Mouse (Mus musculus) T-cell, adult 2 months (primary cell): ENCODE results near the gene Stard10.

Source experiments
- DNase-seq: peaks from one replicate; pipeline ENCODE4 v3.0.0; 2022; ENCODE audit warnings: low spot score

The Stard10 gene

DNA sequence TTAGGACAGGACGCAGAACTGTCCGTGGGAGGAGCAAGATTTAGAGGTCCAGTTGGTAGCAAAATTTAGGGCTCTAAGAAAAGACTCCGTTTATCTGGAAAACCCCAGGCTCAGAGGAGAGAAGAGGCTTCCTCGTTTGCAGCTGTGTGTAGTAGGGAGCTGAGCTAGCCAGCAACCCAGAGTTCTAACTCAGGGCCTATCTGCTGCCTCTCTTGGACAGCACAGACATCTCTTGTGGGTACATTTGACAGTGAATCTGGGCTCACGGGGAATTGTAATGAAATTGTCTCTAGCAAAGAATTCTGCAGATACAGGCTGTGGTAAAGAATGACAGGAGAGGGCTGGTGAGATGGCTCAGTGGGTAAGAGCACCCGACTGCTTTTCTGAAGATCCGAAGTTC is 14.2 kb upstream of the Stard10 start:
- DNase-seq, result no peak

DNA sequence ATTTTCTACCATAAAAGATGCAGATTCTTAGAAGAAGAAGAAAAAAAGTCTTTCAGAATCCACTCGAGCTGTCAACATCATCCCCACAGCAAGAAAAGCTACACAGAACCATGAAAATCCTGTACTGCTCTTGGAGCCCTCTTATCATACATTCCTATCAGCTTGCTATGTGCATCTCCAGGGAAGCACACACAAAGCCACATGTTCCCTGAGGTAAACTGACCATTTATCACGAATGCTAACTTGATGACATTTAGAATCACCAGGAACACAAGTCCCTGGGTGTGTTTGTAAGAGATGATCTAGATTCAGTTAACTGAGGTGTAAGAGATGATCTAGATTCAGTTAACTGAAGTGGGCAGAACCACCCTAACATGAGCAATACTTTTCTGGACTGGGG is 10.0 kb upstream of the Stard10 start:
- DNase-seq, result no peak

GRCm38 (mm10) chr7:101309985-101310326 is 6.9 kb upstream of the Stard10 start:
- no peak for DNase-seq

DNA sequence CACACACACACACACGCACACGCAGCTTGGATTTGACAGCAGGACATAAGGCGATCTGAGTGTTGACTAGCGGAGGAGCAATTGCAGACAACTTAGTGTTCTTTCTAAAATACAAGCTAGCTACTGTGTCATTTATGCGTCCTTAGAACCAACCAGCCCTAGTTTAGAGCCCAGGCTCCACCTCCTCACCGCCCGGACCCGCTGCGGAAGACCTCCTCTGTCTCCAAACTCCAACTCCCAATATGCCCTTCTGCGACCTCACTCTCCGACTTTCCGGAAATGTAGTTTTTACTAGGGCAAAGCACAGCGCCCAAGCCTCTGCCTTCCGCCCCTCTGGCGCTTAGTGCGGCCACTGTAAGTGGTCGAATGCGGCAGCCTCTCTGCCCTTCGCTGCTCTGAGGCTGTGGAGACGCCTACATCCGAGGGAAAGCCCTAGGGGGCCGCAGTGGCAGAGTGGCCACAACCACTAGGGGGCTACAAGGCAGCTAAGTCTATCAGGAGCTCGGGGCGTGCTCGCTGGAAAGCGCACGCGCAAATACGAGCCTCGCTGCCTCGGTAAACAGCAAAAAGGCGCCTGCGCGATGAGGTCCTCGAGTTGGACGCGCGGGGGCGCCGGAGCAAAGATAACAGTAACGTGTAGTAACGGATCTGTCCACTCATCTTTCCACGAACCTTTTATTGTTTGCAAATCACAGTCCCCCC is 6.4 kb upstream of the Stard10 start:
- DNase-seq, result peak; percentile 98

DNA sequence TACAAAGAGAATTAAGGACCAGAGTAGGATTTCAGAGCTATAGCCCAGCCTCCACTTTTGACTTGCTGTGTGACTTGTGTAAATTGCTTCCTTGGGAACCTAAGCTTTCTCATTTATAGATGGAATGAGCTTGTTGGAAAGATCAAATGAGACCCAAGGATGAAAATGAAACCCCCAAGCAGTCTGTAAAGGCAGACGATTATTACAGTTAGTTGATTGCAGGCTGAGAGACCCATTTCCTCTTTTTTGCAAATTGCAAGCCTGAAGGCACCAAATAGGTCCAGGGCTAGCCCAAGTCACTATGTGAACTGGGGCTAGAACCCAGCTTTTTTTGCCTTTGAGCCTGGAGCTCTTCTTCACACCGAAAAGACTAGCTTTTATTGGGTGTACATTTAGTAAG is 5.8 kb upstream of the Stard10 start:
- DNase-seq, result no peak

GRCm38 (mm10) chr7:101313033-101313432 is 3.9 kb upstream of the Stard10 start:
- DNase-seq, result no peak

DNA sequence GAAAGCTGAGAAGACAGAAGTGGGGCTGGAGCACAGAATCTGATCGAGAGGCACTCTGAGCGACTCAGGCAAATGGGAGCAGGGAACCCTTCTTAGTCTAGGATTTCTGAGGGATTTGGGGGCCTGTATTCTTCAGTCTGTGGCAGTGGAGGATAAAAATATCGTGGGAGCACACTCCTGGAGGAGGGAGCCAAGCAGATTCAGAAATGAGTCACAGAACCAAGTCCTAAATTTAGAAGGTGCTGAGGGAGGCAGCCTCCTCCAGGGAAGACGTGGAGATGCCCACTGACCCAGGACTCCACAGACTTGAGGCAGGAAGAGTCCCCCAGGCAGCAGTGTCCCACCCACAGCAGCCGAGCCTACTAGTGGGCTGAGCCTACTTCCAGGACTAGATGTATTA is 2.5 kb upstream of the Stard10 start:
- DNase-seq, result no peak

DNA sequence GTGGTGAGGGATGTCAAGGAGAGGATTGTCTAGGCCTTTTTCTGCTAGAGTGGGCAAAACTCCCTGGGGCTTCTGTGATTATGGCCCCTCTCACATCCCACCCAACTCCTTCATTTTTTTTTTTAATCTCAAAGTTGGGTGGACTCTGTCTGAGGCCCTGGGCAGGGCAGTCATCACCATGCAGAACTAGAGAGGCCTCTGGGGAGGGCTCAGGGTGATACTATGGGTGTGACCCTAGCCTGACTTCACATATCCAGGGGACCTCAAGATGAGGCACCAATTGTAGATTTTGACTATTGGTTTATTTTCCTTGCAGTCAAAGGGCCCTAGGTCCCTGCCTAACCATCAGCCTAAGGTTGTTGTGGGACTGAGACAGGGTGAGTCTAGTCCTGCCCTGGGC is 1.2 kb upstream of the Stard10 start:
- DNase-seq, result no peak

DNA sequence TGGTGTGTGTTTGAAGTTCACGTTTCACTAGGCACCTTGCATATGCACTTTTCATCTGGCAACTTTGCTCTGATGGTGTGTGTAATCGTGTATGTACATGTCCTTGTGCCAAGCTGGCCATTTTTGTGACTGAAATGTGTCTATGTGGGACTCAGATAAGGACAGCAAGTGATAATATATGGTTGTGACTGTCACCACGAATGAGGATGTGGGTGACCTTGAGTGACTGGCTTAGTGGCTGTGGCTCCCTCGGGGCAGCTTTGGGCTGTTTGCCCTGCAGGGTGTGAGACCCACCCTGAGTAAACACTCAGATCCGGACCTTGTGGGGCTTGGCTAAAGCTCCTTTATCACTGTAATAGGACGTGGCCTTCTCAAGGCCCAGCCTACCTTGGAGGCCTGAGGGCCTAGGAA is 290 bp upstream of the Stard10 start:
- no peak for DNase-seq

- DNase-seq, result no peak
Observed at GRCm38 (mm10) chr7:101318848-101319247, 2.0 kb downstream of the Stard10 start.

GRCm38 (mm10) chr7:101319796-101320195 is 2.9 kb downstream of the Stard10 start:
- DNase-seq, result no peak

- DNase-seq, result peak; percentile 16
Observed at GRCm38 (mm10) chr7:101320399-101321217, 3.7 kb downstream of the Stard10 start.

GRCm38 (mm10) chr7:101321218-101321827 is 4.4 kb downstream of the Stard10 start:
- peak; percentile 26 for DNase-seq

- DNase-seq, result no peak
Observed at GRCm38 (mm10) chr7:101323141-101323594, 6.3 kb downstream of the Stard10 start.

DNA sequence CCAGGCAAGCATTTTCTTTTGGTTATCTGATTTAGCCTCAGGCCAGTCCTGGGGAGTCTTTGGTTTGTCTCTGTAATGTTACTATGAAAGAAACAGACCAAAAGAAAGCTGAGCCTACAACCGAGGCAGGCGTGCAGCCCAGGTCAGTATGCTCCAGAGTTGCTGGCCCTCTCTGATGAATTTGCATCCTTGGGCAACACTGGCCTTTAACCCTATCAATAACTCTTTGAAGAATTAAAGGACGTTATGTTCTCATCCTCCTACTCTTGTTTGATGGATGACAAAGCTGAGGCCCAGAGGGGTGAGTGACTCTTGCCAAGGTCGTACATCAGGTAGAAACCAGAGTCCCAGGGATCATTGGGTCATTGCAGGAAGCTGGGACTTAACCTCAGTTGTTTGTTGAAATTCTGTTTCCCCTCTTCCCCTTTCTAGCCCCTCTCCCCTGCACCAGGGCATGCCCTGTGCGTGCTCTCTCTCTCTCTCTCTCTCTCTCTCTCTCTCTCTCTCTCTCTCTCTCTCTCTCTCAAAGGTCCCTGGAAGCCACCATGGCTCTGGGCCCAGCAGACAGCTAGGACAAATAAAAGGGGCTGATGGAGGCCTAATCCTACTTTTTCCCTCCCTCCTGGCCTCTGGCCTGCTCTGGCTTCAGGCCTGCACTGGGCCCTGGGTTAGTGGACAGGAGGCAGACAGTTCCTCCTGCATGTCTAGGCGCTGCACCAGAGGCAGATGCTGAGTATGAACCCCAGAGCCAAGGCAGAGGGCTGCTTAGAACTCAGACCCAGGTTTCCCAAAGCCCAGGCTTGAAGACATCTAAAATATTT is 7.5 kb downstream of the Stard10 start:
- DNase-seq, result no peak

- DNase-seq, result no peak
Observed at GRCm38 (mm10) chr7:101326006-101326405, 9.1 kb downstream of the Stard10 start.

GRCm38 (mm10) chr7:101327263-101327662 is 10.4 kb downstream of the Stard10 start:
- no peak for DNase-seq

DNA sequence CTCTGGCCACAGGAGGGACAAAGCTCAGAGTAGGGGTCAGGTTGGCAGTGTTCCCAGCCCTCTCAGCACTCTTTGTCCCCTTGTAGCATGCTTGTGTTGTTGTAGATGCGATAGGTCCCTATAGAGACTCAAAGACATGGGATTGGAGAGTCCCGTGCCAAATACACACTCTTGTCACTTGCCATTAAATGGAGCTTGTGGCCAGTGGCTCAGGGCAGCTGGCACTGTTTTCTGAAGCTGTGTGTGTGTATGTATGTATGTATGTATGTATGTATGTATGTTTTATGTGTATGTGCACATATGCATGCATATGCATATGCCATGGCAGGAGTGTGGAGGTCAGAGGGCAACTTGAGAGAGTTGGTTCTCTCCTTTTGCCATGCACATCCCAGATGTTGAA is 10.9 kb downstream of the Stard10 start:
- DNase-seq, result no peak

- no peak for DNase-seq
Observed at GRCm38 (mm10) chr7:101328621-101329158, 11.8 kb downstream of the Stard10 start.

GRCm38 (mm10) chr7:101329606-101330005 is 12.7 kb downstream of the Stard10 start:
- DNase-seq, result no peak

DNA sequence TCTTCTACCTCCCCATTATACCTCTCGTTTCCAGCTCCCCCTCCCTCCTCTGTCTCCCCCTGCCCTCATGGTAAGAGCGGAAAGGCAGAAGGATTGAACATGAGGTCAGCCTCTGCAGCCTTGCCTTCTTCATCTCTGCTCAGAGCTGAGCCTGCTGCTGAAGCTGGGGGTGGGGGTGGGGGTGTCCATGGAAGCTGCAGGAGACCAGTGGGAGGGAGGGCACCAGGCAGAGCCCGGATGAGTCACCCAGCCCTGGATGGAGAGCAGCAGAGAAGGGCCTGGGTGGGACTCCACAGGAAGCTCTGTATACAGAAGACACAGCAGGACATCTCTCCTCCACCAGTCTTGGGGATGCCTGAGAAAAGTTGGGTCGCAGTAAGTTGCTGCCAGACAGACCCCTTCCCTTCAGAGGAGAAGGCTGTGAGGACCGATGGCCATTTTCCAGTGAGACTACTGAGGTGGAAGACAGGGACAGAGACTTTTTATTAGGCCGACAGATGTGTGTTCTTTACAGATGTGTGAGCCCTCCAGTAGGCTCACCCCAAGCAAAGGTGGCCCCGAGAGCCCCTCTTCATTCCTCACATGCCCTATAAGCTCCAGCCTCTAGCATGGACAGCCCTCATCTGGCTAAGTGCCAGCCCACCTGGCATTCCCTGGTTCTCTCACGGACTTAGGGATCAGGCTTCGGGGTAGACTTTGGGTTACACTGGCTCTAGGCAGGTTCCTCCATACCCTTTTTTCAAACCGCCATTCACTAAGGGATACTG is 13.4 kb downstream of the Stard10 start:
- no peak for DNase-seq
